Mouse (Mus musculus): Measurements from ENCODE around the gene Pramef20. TPM values are rescaled to one million over a fixed set of nuclear protein-coding genes. Genes with fewer than 3 reads are reported as not detected.

Gene Pramef20
- polyA plus RNA-seq (2015; fragmentation: Nextera tagmentation; extraction: Ambion mirVana) = not detected in 2 replicates

GRCm38 (mm10) chr4:144377911-144378310 is at the start of gene Pramef20:
TSS of gene Pramef20 (minus strand) at chr4:144377933.
- Histone ChIP-seq H3K4me3 (ENCODE audit: low read depth, low read length) (no peak within 1 kb of the TSS), H3K9me3 (ENCODE audit: control insufficient read depth, low read length) (no peaks in the 10 kb centered on the region), H3K27ac (replicated peaks) (no peak within 1 kb of the TSS), H3K27me3 (ENCODE audit: control insufficient read depth, insufficient read depth, low read length) (no peaks in the 10 kb centered on the region), H3K4me2 (replicated peaks; ENCODE audit: low read depth) (no peak within 1 kb of the TSS), H3K4me1 (replicated peaks; ENCODE audit: control insufficient read depth, insufficient read depth) (no peaks in the 10 kb centered on the region), H3K9ac (ENCODE audit: low read length) (no peak within 1 kb of the TSS), H3K36me3 (ENCODE audit: control insufficient read depth, insufficient read depth, low read length) (no peaks in the 10 kb centered on the region)
- ATAC-seq (ENCODE audit: low FRiP score, low TSS enrichment) = no peak
- no peak for DNase-seq (ENCODE audit: low spot score)
- TF ChIP-seq EP300 (optimal IDR thresholded peaks at IDR 0.05) = no peak
- TF ChIP-seq CTCF (IDR thresholded peaks at IDR 0.05; ENCODE audit: low read depth) = no peak
- WGBS = 68% methylated on average over 2 of the region's 2 CpGs

GRCm38 (mm10) chr4:144424590-144424989 is 46.9 kb upstream of the Pramef20 start:
- no peak overlapping the region for H3K4me3 ChIP-seq (ENCODE audit: low read depth, low read length)
- H3K4me2 ChIP-seq (replicated peaks; ENCODE audit: low read depth) = no peak overlapping the region
- H3K9me3 ChIP-seq (ENCODE audit: control insufficient read depth, low read length) = no peaks in the 10 kb centered on the region
- no peaks in the 10 kb centered on the region for H3K27me3 ChIP-seq (ENCODE audit: control insufficient read depth, insufficient read depth, low read length)
- no peak overlapping the region for H3K27ac ChIP-seq (replicated peaks)
- no peaks in the 10 kb centered on the region for H3K36me3 ChIP-seq (ENCODE audit: control insufficient read depth, insufficient read depth, low read length)
- DNase-seq (ENCODE audit: low spot score) = no peak
- H3K4me1 ChIP-seq (replicated peaks; ENCODE audit: control insufficient read depth, insufficient read depth) = no peaks in the 10 kb centered on the region
- WGBS = 74% methylated on average over 5 of the region's 5 CpGs
- no peak for TF ChIP-seq EP300 (optimal IDR thresholded peaks at IDR 0.05)
- no peak for TF ChIP-seq CTCF (IDR thresholded peaks at IDR 0.05; ENCODE audit: low read depth)
- no peak for ATAC-seq (ENCODE audit: low FRiP score, low TSS enrichment)
- H3K9ac ChIP-seq (ENCODE audit: low read length) = no peak overlapping the region

- Histone ChIP-seq H3K36me3 (ENCODE audit: control insufficient read depth, insufficient read depth, low read length) (no peaks in the 10 kb centered on the region), H3K9me3 (ENCODE audit: control insufficient read depth, low read length) (no peaks in the 10 kb centered on the region), H3K9ac (ENCODE audit: low read length) (no peak overlapping the region), H3K4me1 (replicated peaks; ENCODE audit: control insufficient read depth, insufficient read depth) (no peaks in the 10 kb centered on the region), H3K27ac (replicated peaks) (no peak overlapping the region), H3K4me2 (replicated peaks; ENCODE audit: low read depth) (no peak overlapping the region), H3K27me3 (ENCODE audit: control insufficient read depth, insufficient read depth, low read length) (no peaks in the 10 kb centered on the region), H3K4me3 (ENCODE audit: low read depth, low read length) (no peak overlapping the region)
- ATAC-seq (ENCODE audit: low FRiP score, low TSS enrichment) = no peak
- no peak for DNase-seq (ENCODE audit: low spot score)
- TF ChIP-seq EP300 (optimal IDR thresholded peaks at IDR 0.05) = no peak
- peak; percentile 66 for TF ChIP-seq CTCF (IDR thresholded peaks at IDR 0.05; ENCODE audit: low read depth)
Observed at GRCm38 (mm10) chr4:144420644-144421043, 42.9 kb upstream of the Pramef20 start.

- H3K27me3 ChIP-seq (ENCODE audit: control insufficient read depth, insufficient read depth, low read length) = no peaks in the 10 kb centered on the region
- H3K4me1 ChIP-seq (replicated peaks; ENCODE audit: control insufficient read depth, insufficient read depth) = no peaks in the 10 kb centered on the region
- no peak within 1 kb of the TSS for H3K4me2 ChIP-seq (replicated peaks; ENCODE audit: low read depth)
- H3K9ac ChIP-seq (ENCODE audit: low read length) = no peak within 1 kb of the TSS
- ATAC-seq (ENCODE audit: low FRiP score, low TSS enrichment) (no peak), DNase-seq (ENCODE audit: low spot score) (no peak)
- WGBS = 70% methylated on average over 9 of the region's 9 CpGs
- no peak within 1 kb of the TSS for H3K27ac ChIP-seq (replicated peaks)
- TF ChIP-seq CTCF (IDR thresholded peaks at IDR 0.05; ENCODE audit: low read depth) = no peak
- TF ChIP-seq EP300 (optimal IDR thresholded peaks at IDR 0.05) = no peak
- no peaks in the 10 kb centered on the region for H3K9me3 ChIP-seq (ENCODE audit: control insufficient read depth, low read length)
- no peak within 1 kb of the TSS for H3K4me3 ChIP-seq (ENCODE audit: low read depth, low read length)
- H3K36me3 ChIP-seq (ENCODE audit: control insufficient read depth, insufficient read depth, low read length) = no peaks in the 10 kb centered on the region
Observed at GRCm38 (mm10) chr4:144408290-144408689, 30.6 kb upstream of the Pramef20 start, which contains the start of gene Pramef12. TSS of gene Pramef12 (minus strand) at chr4:144408464.

DNA sequence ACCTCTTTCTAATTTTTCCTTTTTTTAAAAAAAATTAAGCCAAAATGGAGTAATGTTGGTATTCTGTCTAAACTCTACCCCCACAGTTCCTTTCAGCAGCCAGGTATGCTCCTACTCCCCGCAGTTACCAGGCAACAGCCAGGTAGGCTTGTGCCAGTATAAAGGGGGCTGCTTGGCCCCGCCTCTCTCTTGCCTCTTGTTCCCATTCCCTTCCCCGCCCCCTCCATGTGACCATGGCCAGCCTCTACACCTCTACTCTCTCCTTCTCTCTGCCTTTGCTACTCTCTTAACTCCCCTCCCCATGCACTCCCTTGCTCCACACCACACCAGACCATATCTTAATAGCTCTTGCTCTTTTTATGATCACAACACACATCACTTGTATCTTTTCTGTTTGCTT is 28.5 kb upstream of the Pramef20 start:
- WGBS = 58% methylated on average over 3 of the region's 3 CpGs
- no peak for DNase-seq (ENCODE audit: low spot score)
- TF ChIP-seq EP300 (optimal IDR thresholded peaks at IDR 0.05) = no peak
- no peak for TF ChIP-seq CTCF (IDR thresholded peaks at IDR 0.05; ENCODE audit: low read depth)

DNA sequence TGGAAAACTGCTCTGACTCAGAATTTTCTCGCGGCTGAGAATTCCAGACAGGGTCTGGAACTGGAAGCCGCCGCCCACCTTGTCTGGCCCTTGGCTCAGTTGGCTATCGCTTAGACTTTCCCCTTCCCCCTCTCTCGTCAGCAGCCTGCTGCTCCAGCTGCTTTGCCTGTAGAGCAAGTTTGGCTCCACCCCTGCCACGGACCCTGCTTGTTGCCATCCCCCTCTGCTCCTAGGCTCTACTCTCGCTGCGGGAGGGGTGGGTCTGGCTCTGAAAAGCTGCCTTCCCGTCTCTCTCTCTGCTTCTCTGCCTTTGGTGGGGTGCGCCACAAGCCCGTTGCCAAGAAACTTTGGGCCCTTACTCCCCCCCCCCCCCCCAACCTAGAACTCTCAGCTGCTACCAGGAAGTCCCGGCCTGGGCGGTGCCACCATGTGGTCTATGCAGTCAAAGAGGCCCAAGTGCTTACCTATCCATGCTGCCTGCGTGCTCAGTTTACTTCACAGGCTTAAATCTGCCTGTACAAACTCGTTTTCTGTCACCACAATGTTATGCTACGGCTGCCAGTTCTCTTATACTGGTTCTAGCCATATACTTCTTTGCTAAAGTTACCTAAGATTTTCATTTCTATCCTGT is 26.8 kb upstream of the Pramef20 start:
- Histone ChIP-seq H3K9me3 (ENCODE audit: control insufficient read depth, low read length) (no peaks in the 10 kb centered on the region), H3K4me1 (replicated peaks; ENCODE audit: control insufficient read depth, insufficient read depth) (no peaks in the 10 kb centered on the region), H3K27me3 (ENCODE audit: control insufficient read depth, insufficient read depth, low read length) (no peaks in the 10 kb centered on the region), H3K36me3 (ENCODE audit: control insufficient read depth, insufficient read depth, low read length) (no peaks in the 10 kb centered on the region), H3K4me2 (replicated peaks; ENCODE audit: low read depth) (peak overlapping the region; percentile 60), H3K4me3 (ENCODE audit: low read depth, low read length) (peak overlapping the region; percentile 28), H3K9ac (ENCODE audit: low read length) (peak overlapping the region; percentile 54), H3K27ac (replicated peaks) (peak overlapping the region; percentile 73)
- ATAC-seq (ENCODE audit: low FRiP score, low TSS enrichment) (peak; percentile 92), DNase-seq (ENCODE audit: low spot score) (peak; percentile 80)
- 1% methylated on average over 17 of the region's 17 CpGs for WGBS
- no peak for TF ChIP-seq EP300 (optimal IDR thresholded peaks at IDR 0.05)
- no peak for TF ChIP-seq CTCF (IDR thresholded peaks at IDR 0.05; ENCODE audit: low read depth)

More for the DNA sequence above, 28.5 kb upstream of the Pramef20 start:
- no peak overlapping the region for H3K4me2 ChIP-seq (replicated peaks; ENCODE audit: low read depth)
- no peaks in the 10 kb centered on the region for H3K9me3 ChIP-seq (ENCODE audit: control insufficient read depth, low read length)
- no peak overlapping the region for H3K27ac ChIP-seq (replicated peaks)
- no peak overlapping the region for H3K9ac ChIP-seq (ENCODE audit: low read length)
- no peak overlapping the region for H3K4me3 ChIP-seq (ENCODE audit: low read depth, low read length)
- no peaks in the 10 kb centered on the region for H3K27me3 ChIP-seq (ENCODE audit: control insufficient read depth, insufficient read depth, low read length)
- no peaks in the 10 kb centered on the region for H3K36me3 ChIP-seq (ENCODE audit: control insufficient read depth, insufficient read depth, low read length)
- H3K4me1 ChIP-seq (replicated peaks; ENCODE audit: control insufficient read depth, insufficient read depth) = no peaks in the 10 kb centered on the region
- no peak for ATAC-seq (ENCODE audit: low FRiP score, low TSS enrichment)
